Mouse (Mus musculus) spleen, adult 18-20 months (tissue): ENCODE results near the gene St6galnac5.

Experiments used
- DNase-seq, 2 experiments: peaks; one replicate each; pipeline ENCODE4 v3.0.0; 2022; ENCODE audit warnings: mixed read lengths in 2 of 2

St6galnac5 gene

DNA sequence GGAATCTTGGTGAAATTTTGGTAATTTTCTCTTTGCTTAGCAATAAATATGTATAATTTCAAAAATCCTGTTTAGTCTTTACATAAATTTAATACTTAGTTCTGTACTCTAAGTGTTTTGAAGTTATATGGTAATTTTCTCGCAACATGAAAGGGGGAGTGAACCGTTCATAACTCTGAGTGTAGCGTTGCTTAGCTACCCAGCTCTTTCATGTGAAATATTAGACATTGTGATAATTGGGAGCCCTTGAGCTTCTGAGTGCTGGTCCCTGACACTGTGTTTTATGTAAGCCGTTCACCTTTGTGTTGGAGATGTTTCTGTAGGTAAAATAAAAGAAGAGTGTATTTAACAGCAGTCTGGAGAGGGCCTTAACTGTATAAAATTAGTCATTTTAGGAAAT lies 202.2 kb downstream of the St6galnac5 start:
- DNase-seq: no peak

DNA sequence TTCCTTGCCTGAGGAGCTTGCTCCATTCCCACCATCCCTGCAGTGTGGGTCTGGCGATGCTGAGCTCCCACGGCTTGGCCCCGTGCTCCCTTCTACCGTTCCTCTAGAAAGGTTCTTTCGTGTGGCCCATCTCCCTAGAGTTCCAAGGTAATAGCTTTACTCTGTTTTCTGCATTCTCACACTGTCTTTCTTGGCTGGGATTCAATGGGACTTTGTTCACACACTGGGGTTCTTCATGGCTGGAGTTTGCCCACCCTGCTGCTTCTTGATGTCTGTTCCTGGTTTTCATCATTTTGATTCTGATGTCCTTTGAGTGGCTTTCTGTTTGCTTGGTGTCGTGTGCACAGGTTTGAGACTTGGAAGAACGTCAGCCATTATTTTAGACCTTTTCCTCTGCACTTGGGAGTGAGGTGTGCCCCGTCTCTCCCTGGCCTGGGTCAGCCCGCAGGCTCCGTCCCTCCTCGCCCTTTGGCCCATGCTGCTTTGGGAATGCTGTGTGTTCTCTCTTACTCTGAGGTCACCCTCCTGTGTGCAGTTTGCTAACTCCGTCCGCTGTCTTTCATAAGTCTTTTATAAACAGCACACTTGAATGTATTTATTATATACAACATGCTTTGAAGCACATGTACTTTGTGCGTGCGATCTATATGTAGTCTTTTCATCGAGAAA lies 205.0 kb downstream of the St6galnac5 start:
- no peak for DNase-seq

DNA sequence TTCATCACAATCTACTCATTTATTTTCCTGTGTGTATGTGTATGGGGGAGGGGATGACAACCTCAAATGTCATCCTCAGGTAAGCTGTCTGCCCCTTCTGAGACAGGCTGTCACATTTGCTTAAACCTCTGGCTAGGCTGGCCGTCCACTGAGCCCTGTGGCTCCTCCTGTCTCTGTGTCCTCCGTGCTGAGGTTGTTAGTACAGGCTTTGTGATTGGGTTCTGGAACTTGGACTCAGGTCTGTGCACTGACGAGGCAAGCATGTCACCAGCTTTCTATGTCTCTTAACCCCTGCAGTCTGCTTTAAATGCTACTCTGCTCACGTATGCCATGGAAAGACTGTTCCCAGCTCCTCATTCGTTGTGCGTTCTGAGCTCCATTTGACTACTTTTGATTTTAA lies 205.7 kb downstream of the St6galnac5 start:
- no peak for DNase-seq

DNA sequence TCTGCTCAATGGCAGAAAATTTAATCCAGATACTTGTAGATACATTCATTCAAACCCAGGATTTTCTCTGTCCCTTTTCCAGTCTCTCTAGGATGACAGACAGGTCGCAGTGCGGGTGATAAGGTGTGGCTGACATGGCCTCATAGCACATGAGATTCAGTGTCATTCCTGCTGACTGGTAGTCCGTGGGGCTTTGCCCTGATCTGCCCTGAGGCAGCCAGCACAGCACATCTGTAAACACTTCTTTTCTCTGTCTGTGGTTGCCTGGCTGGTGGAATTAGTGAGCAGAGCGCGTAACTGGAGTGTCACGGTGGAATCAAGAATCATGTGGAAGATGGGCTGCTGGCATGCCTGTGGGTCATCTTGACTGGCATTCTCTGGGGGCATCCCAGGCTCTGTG lies 212.0 kb downstream of the St6galnac5 start:
- no peak for DNase-seq

DNA sequence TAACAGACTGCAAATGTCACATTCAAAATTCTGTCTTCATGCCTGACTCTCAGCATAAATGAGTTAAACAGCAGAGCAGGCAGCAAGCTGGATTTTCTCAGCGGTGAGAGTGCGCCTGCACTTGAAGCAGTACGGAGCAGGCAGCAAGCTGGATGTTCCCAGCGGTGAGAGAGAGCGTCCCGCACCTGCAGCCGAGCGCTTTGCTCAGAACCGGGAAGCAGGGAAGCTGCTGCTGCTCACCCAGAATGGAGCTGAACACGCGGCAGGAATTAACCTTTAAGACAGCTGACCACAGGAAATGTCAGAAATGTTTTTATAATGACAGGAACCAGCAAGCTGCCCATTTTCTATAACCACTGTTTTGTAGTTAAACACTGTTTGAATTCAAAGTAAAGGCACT lies 214.6 kb downstream of the St6galnac5 start:
- DNase-seq: no peak
